Mouse (Mus musculus) heart, postnatal 0 days (tissue): ENCODE data around the gene Olfr521.

Experiments used
- CTCF ChIP-seq: IDR thresholded peaks from 2 replicates; pipeline ENCODE4 v1.5.1; 2016; ENCODE audit warnings: antibody characterized with exemption, control low read depth, low read depth
- EP300 ChIP-seq: IDR thresholded peaks from 2 replicates; pipeline ENCODE4 v1.6.1; 2016; ENCODE audit warnings: antibody characterized with exemption, low read depth

GRCm38 (mm10) chr7:99716536-99716935 lies 46.8 kb upstream of the Olfr521 start:
- TF ChIP-seq CTCF (no peak), EP300 (no peak)
